Mouse (Mus musculus) C2C12 (cell line): Measurements from ENCODE around the gene Faf1.

Experiments used
- CTCF ChIP-seq: IDR thresholded peaks from one replicate; pipeline ENCODE4 v1.5.1; 2011; ENCODE audit not compliant: control insufficient read depth, insufficient read depth, insufficient read length
- MYOD1 ChIP-seq: IDR thresholded peaks from one replicate; pipeline ENCODE4 v1.6.1; 2011; ENCODE audit warnings: low read depth; ENCODE audit not compliant: control insufficient read depth, insufficient read length
- MYOG ChIP-seq: IDR thresholded peaks from one replicate; pipeline ENCODE4 v1.6.1; 2011; ENCODE audit not compliant: control insufficient read depth, insufficient read length; ENCODE audit errors: extremely low read depth

GRCm38 (mm10) chr4:109930445-109930844, 254.1 kb downstream of the Faf1 start:
- no peak for TF ChIP-seq CTCF
- TF ChIP-seq MYOG = no peak
- TF ChIP-seq MYOD1 = no peak
